Mouse (Mus musculus) inflammation-experienced regulatory T-cells, adult 6 months (primary cell): ENCODE results near the gene Gm5930. TPM values are rescaled to one million over a fixed set of nuclear protein-coding genes. Genes with fewer than 3 reads are reported as not detected.
"Not testable (repeated sequence)": the region's sequence is repeated elsewhere in the genome, so short reads cannot be mapped to it uniquely, and the experiment has no call there.

Source experiments
- ATAC-seq: one replicate; pipeline ENCODE4 v1.8.0; 2017
- polyA plus RNA-seq, 3 experiments: library from polyadenylated mRNA; unstranded; fragments of 100-300 nt; shearing (Covaris generic); gene quantifications; one replicate each; pipeline ENCODE4 v1.2.1; 2017

The Gm5930 gene
- not detected for polyA plus RNA-seq

- ATAC-seq, result not testable (repeated sequence)
These were observed at the start of gene Gm5930 for GRCm38 (mm10) chr14:44338484-44338883. Gene Gm5930, minus strand, starts transcription at chr14:44338584.

DNA sequence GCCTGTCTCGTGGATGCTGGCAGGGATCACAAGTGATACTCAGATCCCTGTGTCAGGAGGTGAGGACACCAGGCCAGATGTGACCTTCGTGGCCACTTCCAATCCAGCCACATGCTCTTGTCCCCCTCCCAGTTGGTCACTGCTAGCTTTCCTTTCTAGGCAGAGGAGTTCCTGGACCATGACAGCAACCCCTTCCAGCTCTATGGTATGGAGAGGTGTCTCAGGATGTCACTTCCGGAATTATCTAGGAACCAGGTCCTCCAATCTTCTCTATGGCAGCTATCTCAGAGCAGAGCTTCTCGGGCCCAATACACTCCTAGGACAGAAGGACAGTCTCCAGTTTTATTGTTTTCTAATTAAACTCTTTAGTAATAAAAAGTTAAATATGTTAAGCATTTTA, 45.8 kb upstream of the Gm5930 start:
- ATAC-seq, result not testable (repeated sequence)

DNA sequence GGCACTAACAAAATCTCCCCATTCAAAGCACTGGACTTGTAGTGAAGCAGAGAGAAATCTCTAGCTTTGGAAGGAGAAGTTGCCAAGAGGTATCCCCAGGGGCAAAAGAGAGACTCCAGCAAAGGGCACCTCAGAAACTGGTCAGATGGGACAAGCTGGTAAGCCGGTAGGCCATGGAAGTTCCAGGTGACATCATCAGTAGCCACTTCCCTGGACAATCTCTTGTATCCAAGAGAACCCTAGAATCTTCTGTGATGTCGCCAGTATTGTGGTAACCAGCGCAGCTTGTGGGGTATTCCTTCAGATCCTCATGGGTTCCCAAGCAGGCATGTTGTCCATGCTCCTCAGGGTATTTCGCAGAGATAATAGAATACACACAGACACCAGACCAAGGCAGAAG, 26.7 kb upstream of the Gm5930 start, which contains the start of gene Gm8229:
Gene Gm8229 (plus strand): TSS at position 301 of the 400 bp plus-strand sequence.
- ATAC-seq, result not testable (repeated sequence)

DNA sequence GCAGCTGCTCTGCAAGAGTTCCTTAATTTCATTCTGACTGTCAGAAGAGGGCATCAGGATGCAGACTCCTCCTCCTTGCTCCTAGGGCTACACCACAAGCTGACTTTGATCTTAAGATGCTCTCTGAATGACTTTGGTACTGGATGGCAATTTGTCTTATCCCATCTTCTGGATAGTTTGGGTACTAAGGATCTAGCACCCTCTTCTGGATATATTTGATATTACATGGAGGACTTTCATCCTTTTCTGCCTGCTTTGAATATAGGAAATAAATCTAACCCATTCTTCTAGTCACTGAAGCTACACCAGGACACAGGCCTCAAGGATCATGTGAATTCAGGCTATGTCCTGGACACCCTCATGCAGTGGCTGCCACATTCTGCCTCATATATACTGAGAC, 23.9 kb upstream of the Gm5930 start:
- ATAC-seq, result not testable (repeated sequence)

DNA sequence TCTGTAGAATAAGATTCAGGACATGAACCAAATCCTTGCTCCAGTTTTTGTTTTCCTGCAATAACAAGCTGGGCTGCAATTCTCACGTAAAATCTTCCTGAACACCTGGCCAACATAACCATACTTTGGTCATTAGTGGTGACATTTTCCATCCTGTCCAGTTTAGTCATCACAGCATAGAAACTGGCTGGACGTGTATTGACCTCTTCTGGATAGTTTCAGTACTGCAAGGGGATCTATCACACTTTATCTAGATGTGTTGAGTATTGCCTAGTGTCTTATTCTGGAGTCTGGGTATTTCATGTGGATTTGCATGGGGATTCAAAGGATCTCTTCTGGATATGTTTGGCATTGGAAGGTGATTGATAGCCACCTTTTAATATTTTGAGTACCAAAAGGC, 23.0 kb upstream of the Gm5930 start:
- not testable (repeated sequence) for ATAC-seq

GRCm38 (mm10) chr14:44312049-44312448, 26.3 kb downstream of the Gm5930 start:
- ATAC-seq, result not testable (repeated sequence)

- ATAC-seq, result not testable (repeated sequence)
These were observed 53.1 kb downstream of the Gm5930 start, which contains the start of gene Gm8220 for GRCm38 (mm10) chr14:44285280-44285679. Gene Gm8220, plus strand, starts transcription at chr14:44285580.

Other genes with a start within 250 kb of the Gm5930 start
- under 1 TPM in 1 of 3 experiments, not detected in 2; 0.85 TPM for gene Ear2, start 235.9 kb downstream of the Gm5930 start, polyA plus RNA-seq
- gene Gm3327, start 214.7 kb downstream of the Gm5930 start, polyA plus RNA-seq, result not detected
- not detected for gene Gm8212, start 140.9 kb downstream of the Gm5930 start, polyA plus RNA-seq
- gene 4930503E14Rik, start 125.3 kb downstream of the Gm5930 start, polyA plus RNA-seq, result not detected
- gene Gm8220, start 53.0 kb downstream of the Gm5930 start, polyA plus RNA-seq, result not detected
- not detected for gene Gm8229, start 26.8 kb upstream of the Gm5930 start, polyA plus RNA-seq
- gene Gm3371, start 72.1 kb upstream of the Gm5930 start, polyA plus RNA-seq, result not detected
- not detected for gene Gm8232, start 95.1 kb upstream of the Gm5930 start, polyA plus RNA-seq
- gene BC061237, start 153.9 kb upstream of the Gm5930 start, polyA plus RNA-seq, result not detected
- not detected for gene Gm17093, start 179.7 kb upstream of the Gm5930 start, polyA plus RNA-seq
- not detected for gene Gm8247, start 244.6 kb upstream of the Gm5930 start, polyA plus RNA-seq